Mouse (Mus musculus): Measurements from ENCODE around the gene Arhgef1. TPM values are rescaled to one million over a fixed set of nuclear protein-coding genes. Genes with fewer than 3 reads are reported as not detected.
A peak's percentile ranks its signal among the peaks of the same experiment; 100 is the strongest.

The Arhgef1 gene
- polyA plus RNA-seq, 1 experiment from 2014 or later = 85.3 TPM

DNA sequence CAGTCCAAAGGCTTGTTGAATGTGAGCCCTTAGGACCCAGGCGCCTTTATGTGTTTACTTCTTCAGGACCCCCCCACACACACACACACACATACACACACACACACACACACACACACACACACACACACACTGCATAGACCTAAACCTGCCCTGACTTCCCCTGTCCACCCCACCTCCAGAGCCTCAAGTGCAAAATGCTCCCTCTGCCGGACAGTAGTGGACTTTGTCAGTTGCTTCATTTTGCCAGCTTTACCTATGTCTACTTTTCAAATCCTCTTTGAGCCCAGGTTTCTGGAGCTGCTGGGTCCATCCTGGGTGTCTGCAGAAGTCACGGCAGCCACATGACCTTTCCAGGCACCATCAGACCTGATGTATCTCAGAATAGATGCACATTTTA lies 2.2 kb downstream of the Arhgef1 start:
- Histone ChIP-seq H3K27me3 (replicated peaks; ENCODE audit: control insufficient read depth, insufficient read depth, low read length) (no peaks in the 10 kb centered on the region), H3K27ac (ENCODE audit: low read depth) (no peak overlapping the region), H3K9me3 (ENCODE audit: control insufficient read depth, low read length) (no peaks in the 10 kb centered on the region), H3K4me3 (ENCODE audit: low read depth, low read length) (peak overlapping the region; percentile 70), H3K36me3 (ENCODE audit: control insufficient read depth, insufficient read depth, low read length) (peaks cover 15% of the 10 kb centered on the region), H3K4me1 (replicated peaks; ENCODE audit: control insufficient read depth, insufficient read depth, low read length) (peaks cover 30% of the 10 kb centered on the region), H3K9ac (ENCODE audit: low read length) (peak overlapping the region; percentile 71), H3K4me2 (ENCODE audit: low read length) (peak overlapping the region; percentile 83)
- 19% methylated on average over 3 of the region's 3 CpGs for WGBS
- ATAC-seq (replicated peaks; ENCODE audit: low FRiP score, low TSS enrichment, low read depth) = no peak
- no peak for DNase-seq (ENCODE audit: low spot score)

DNA sequence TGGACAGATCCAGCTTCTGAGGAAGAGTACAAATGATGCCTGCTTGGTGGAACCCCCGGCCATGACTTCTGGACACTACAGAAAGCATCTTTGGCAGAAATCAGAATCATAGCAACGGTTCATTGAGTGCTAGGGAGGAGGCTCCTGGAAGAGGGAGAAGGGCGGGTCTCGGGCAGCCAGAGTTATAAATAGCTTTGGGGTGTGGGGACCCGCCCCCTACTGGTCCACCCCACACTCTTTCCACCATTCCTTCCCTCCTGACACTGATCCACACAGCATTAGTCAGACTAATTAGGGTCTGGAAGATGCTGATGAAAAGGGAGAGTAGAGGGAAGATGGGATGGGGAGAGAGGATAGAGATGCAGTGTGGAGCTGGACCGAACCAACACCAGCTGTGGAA lies 3.8 kb downstream of the Arhgef1 start:
- no peak overlapping the region for H3K9ac ChIP-seq (ENCODE audit: low read length)
- H3K9me3 ChIP-seq (ENCODE audit: control insufficient read depth, low read length) = no peaks in the 10 kb centered on the region
- DNase-seq (ENCODE audit: low spot score) (no peak), ATAC-seq (replicated peaks; ENCODE audit: low FRiP score, low TSS enrichment, low read depth) (no peak)
- H3K36me3 ChIP-seq (ENCODE audit: control insufficient read depth, insufficient read depth, low read length) = peaks cover 23% of the 10 kb centered on the region
- no peaks in the 10 kb centered on the region for H3K27me3 ChIP-seq (replicated peaks; ENCODE audit: control insufficient read depth, insufficient read depth, low read length)
- H3K4me3 ChIP-seq (ENCODE audit: low read depth, low read length) = no peak overlapping the region
- H3K4me1 ChIP-seq (replicated peaks; ENCODE audit: control insufficient read depth, insufficient read depth, low read length) = peaks cover 30% of the 10 kb centered on the region
- H3K4me2 ChIP-seq (ENCODE audit: low read length) = peak overlapping the region; percentile 23; the same call in 1 of the 2 replicates
- no peak overlapping the region for H3K27ac ChIP-seq (ENCODE audit: low read depth)
- WGBS = 33% methylated on average over 6 of the region's 6 CpGs

- 0 out of 2 replicates have a peak overlapping the region, but pooled peaks have one; percentile 43 for H3K27ac ChIP-seq (ENCODE audit: low read depth)
- peak; percentile 9; the same call in 1 of the 2 replicates for ATAC-seq (replicated peaks; ENCODE audit: low FRiP score, low TSS enrichment, low read depth)
Observed at GRCm38 (mm10) chr7:24907211-24907748, 4.6 kb downstream of the Arhgef1 start.

DNA sequence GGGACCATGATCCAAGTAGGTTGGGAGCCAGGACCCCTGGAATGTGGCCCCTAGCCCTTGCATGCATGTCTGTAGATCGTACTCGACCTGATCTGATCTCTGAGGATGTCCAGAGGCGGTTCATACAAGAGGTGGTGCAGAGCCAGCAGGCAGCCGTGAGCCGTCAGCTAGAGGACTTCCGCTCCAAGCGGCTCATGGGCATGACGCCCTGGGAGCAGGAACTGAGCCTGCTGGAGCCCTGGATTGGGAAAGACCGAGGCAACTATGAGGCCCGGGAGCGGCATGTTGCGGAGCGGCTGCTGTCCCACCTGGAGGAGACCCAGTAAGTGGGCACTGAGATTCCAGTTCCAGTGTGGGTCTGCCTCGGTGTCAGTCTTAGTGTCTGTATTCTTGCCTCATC lies 9.8 kb downstream of the Arhgef1 start:
- Histone ChIP-seq H3K9ac (ENCODE audit: low read length) (no peak overlapping the region), H3K4me1 (replicated peaks; ENCODE audit: control insufficient read depth, insufficient read depth, low read length) (0 out of 2 replicates have a peak, but pooled peaks cover under 1% of the 10 kb centered on the region), H3K4me3 (ENCODE audit: low read depth, low read length) (no peak overlapping the region), H3K36me3 (ENCODE audit: control insufficient read depth, insufficient read depth, low read length) (peaks cover 48% of the 10 kb centered on the region), H3K9me3 (ENCODE audit: control insufficient read depth, low read length) (no peaks in the 10 kb centered on the region), H3K4me2 (ENCODE audit: low read length) (no peak overlapping the region), H3K27ac (ENCODE audit: low read depth) (no peak overlapping the region), H3K27me3 (replicated peaks; ENCODE audit: control insufficient read depth, insufficient read depth, low read length) (no peaks in the 10 kb centered on the region)
- 92% methylated on average over 14 of the region's 14 CpGs for WGBS
- ATAC-seq (replicated peaks; ENCODE audit: low FRiP score, low TSS enrichment, low read depth) (no peak), DNase-seq (ENCODE audit: low spot score) (no peak)

More at GRCm38 (mm10) chr7:24907211-24907748, 4.6 kb downstream of the Arhgef1 start:
- 25% methylated on average over 13 of the region's 13 CpGs for WGBS
- peaks cover 26% of the 10 kb centered on the region for H3K36me3 ChIP-seq (ENCODE audit: control insufficient read depth, insufficient read depth, low read length)
- DNase-seq (ENCODE audit: low spot score) = no peak
- H3K4me3 ChIP-seq (ENCODE audit: low read depth, low read length) = 0 out of 2 replicates have a peak overlapping the region, but pooled peaks have one; percentile 1
- peaks cover 26% of the 10 kb centered on the region; the same call in 1 of the 2 replicates for H3K4me1 ChIP-seq (replicated peaks; ENCODE audit: control insufficient read depth, insufficient read depth, low read length)
- H3K27me3 ChIP-seq (replicated peaks; ENCODE audit: control insufficient read depth, insufficient read depth, low read length) = no peaks in the 10 kb centered on the region
- H3K9me3 ChIP-seq (ENCODE audit: control insufficient read depth, low read length) = no peaks in the 10 kb centered on the region
- peak overlapping the region; percentile 23 for H3K4me2 ChIP-seq (ENCODE audit: low read length)
- H3K9ac ChIP-seq (ENCODE audit: low read length) = 0 out of 2 replicates have a peak overlapping the region, but pooled peaks have one; percentile 13

DNA sequence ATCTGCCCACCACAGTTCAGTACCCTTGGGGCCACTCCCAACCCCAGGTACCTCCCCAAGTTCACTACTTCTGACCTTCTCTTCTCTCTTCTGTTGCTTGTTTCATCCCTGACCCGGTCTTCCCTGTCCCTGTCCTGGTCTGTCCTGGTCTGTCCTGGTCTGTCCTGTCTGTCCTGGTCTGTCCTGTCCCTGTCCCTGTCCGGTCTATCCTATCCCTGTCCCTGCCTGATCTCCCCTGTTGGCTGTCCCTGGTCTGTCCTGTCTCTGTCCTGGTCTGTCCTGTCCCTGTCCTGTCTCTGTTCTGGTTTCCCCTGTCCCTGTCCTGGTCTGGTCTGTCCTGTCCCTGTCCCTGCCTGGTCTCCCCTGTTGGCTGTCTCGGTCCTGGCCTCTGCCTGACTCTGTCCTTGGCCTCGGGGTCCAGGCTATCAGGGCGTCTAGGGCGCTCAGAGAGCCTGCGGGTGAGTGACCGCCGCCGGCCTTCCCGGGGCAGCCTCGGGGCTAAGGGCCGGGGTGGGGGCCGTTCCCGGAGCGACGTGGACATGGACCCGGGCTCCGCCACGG lies 16.1 kb downstream of the Arhgef1 start:
- Histone ChIP-seq H3K27me3 (replicated peaks; ENCODE audit: control insufficient read depth, insufficient read depth, low read length) (no peaks in the 10 kb centered on the region), H3K9ac (ENCODE audit: low read length) (no peak overlapping the region), H3K36me3 (ENCODE audit: control insufficient read depth, insufficient read depth, low read length) (peaks cover 70% of the 10 kb centered on the region), H3K9me3 (ENCODE audit: control insufficient read depth, low read length) (no peaks in the 10 kb centered on the region), H3K4me3 (ENCODE audit: low read depth, low read length) (no peak overlapping the region), H3K4me1 (replicated peaks; ENCODE audit: control insufficient read depth, insufficient read depth, low read length) (no peaks in the 10 kb centered on the region), H3K27ac (ENCODE audit: low read depth) (no peak overlapping the region), H3K4me2 (ENCODE audit: low read length) (no peak overlapping the region)
- ATAC-seq (replicated peaks; ENCODE audit: low FRiP score, low TSS enrichment, low read depth) = no peak; the same call in 1 of the 2 replicates
- WGBS = 90% methylated on average over 20 of the region's 20 CpGs
- DNase-seq (ENCODE audit: low spot score) = no peak

DNA sequence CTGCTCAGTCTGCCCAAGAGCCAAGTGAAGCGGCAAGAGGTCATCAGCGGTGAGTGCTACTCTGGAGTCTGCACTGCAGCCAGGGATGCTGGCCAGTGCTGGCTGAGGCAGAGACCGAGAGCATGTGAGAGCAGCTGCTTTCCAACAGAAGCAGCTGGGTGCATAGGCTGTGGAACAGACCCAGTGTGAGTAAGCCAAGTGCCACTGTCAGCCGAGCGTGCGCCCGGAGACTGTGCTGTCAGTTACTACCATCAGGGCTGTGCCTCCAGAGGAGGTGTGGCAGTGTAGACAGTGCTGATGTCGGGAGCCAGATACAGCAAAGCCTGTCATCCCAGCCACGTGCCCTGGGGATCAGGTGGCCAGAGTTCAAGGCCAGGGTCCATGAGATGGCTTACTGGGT lies 17.0 kb downstream of the Arhgef1 start:
- Histone ChIP-seq H3K4me3 (ENCODE audit: low read depth, low read length) (no peak overlapping the region), H3K36me3 (ENCODE audit: control insufficient read depth, insufficient read depth, low read length) (peaks cover 79% of the 10 kb centered on the region), H3K4me1 (replicated peaks; ENCODE audit: control insufficient read depth, insufficient read depth, low read length) (no peaks in the 10 kb centered on the region), H3K4me2 (ENCODE audit: low read length) (no peak overlapping the region), H3K9ac (ENCODE audit: low read length) (no peak overlapping the region), H3K27ac (ENCODE audit: low read depth) (no peak overlapping the region), H3K9me3 (ENCODE audit: control insufficient read depth, low read length) (no peaks in the 10 kb centered on the region), H3K27me3 (replicated peaks; ENCODE audit: control insufficient read depth, insufficient read depth, low read length) (no peaks in the 10 kb centered on the region)
- WGBS = 91% methylated on average over 9 of the region's 9 CpGs
- ATAC-seq (replicated peaks; ENCODE audit: low FRiP score, low TSS enrichment, low read depth) (no peak), DNase-seq (ENCODE audit: low spot score) (no peak)

DNA sequence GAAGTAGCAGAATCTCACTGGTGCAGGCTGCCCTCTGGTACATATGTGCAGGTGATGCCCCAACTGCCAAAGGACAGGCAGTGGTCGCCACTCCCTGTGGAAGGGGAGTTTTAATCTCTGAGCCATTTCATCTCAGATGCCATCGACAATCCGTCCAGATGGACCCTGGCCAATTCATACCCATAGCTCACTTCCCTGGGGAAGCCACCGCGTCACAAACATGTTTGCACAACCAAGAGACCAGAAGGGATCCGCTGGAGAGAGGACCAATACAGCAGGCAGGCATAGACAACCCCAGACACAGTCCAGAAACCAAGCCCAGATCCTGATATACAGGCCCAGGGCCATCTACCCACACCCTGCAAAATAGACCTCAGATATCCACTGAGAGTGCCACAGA lies 27.8 kb downstream of the Arhgef1 start:
- DNase-seq (ENCODE audit: low spot score) = no peak
- Histone ChIP-seq H3K27me3 (replicated peaks; ENCODE audit: control insufficient read depth, insufficient read depth, low read length) (peaks cover 69% of the 10 kb centered on the region), H3K4me1 (replicated peaks; ENCODE audit: control insufficient read depth, insufficient read depth, low read length) (no peaks in the 10 kb centered on the region; the same call in 1 of the 2 replicates), H3K27ac (ENCODE audit: low read depth) (no peak overlapping the region), H3K9me3 (ENCODE audit: control insufficient read depth, low read length) (no peaks in the 10 kb centered on the region), H3K4me3 (ENCODE audit: low read depth, low read length) (no peak overlapping the region), H3K36me3 (ENCODE audit: control insufficient read depth, insufficient read depth, low read length) (peaks cover 22% of the 10 kb centered on the region), H3K4me2 (ENCODE audit: low read length) (no peak overlapping the region), H3K9ac (ENCODE audit: low read length) (no peak overlapping the region)
- no peak for ATAC-seq (replicated peaks; ENCODE audit: low FRiP score, low TSS enrichment, low read depth)
- whole genome bisulfite sequencing = 61% methylated on average over 6 of the region's 6 CpGs

DNA sequence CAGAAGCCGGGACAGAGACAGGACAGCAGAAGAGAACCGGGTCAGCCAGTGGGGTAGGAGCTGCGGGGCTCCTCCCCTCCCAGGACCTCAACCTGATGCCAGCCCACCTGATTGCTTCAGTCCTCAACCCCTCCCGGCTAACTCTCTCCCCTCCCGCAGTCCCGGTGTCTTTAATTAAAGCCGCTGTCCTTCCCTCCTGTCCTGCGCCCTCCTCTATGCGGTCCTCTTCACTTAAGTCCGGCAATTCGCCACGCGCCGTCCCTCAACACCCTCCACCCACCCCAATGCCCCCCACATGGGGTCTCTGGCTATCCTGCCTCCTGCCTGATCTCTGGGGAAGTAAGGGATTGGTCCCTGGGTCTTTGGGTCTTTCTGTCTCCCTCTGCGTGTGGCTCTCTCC lies 28.9 kb downstream of the Arhgef1 start:
- WGBS = 0% methylated on average over 14 of the region's 15 CpGs
- no peaks in the 10 kb centered on the region; the same call in 1 of the 2 replicates for H3K4me1 ChIP-seq (replicated peaks; ENCODE audit: control insufficient read depth, insufficient read depth, low read length)
- H3K4me3 ChIP-seq (ENCODE audit: low read depth, low read length) = no peak overlapping the region
- H3K9me3 ChIP-seq (ENCODE audit: control insufficient read depth, low read length) = no peaks in the 10 kb centered on the region
- H3K4me2 ChIP-seq (ENCODE audit: low read length) = no peak overlapping the region
- H3K36me3 ChIP-seq (ENCODE audit: control insufficient read depth, insufficient read depth, low read length) = peaks cover 11% of the 10 kb centered on the region
- peaks cover 81% of the 10 kb centered on the region for H3K27me3 ChIP-seq (replicated peaks; ENCODE audit: control insufficient read depth, insufficient read depth, low read length)
- H3K27ac ChIP-seq (ENCODE audit: low read depth) = no peak overlapping the region
- DNase-seq (ENCODE audit: low spot score) (no peak), ATAC-seq (replicated peaks; ENCODE audit: low FRiP score, low TSS enrichment, low read depth) (no peak)
- no peak overlapping the region for H3K9ac ChIP-seq (ENCODE audit: low read length)

GRCm38 (mm10) chr7:24943641-24944040 lies 40.9 kb downstream of the Arhgef1 start:
- no peak overlapping the region for H3K27ac ChIP-seq (ENCODE audit: low read depth)
- H3K36me3 ChIP-seq (ENCODE audit: control insufficient read depth, insufficient read depth, low read length) = no peaks in the 10 kb centered on the region
- 6% methylated on average over 6 of the region's 6 CpGs for WGBS
- no peak for DNase-seq (ENCODE audit: low spot score)
- no peaks in the 10 kb centered on the region; the same call in 1 of the 2 replicates for H3K4me1 ChIP-seq (replicated peaks; ENCODE audit: control insufficient read depth, insufficient read depth, low read length)
- peaks cover 96% of the 10 kb centered on the region for H3K27me3 ChIP-seq (replicated peaks; ENCODE audit: control insufficient read depth, insufficient read depth, low read length)
- H3K9me3 ChIP-seq (ENCODE audit: control insufficient read depth, low read length) = no peaks in the 10 kb centered on the region
- no peak overlapping the region for H3K9ac ChIP-seq (ENCODE audit: low read length)
- H3K4me3 ChIP-seq (ENCODE audit: low read depth, low read length) = no peak overlapping the region
- H3K4me2 ChIP-seq (ENCODE audit: low read length) = no peak overlapping the region
- ATAC-seq (replicated peaks; ENCODE audit: low FRiP score, low TSS enrichment, low read depth) = no peak

All from intestine, embryonic 14.5 days (tissue).